Mouse (Mus musculus) embryo, embryonic 10.5 days (tissue): ENCODE measurements around the gene Snx5.

Source experiments
- DNase-seq: peaks from one replicate; pipeline ENCODE4 v3.0.0-alpha.2; 2015; ENCODE audit warnings: low spot score

Snx5 gene

GRCm38 (mm10) chr2:144228521-144229346, 42.0 kb downstream of the Snx5 start:
- DNase-seq: no peak

- DNase-seq: no peak
Measured at GRCm38 (mm10) chr2:144226906-144227586, 43.7 kb downstream of the Snx5 start.

GRCm38 (mm10) chr2:144224351-144224750, 46.4 kb downstream of the Snx5 start:
- DNase-seq: no peak

GRCm38 (mm10) chr2:144215601-144216000, 55.1 kb downstream of the Snx5 start:
- DNase-seq: no peak

GRCm38 (mm10) chr2:144215195-144215594, 55.5 kb downstream of the Snx5 start:
- peak; percentile 54 for DNase-seq

- DNase-seq: peak; percentile 59
Measured at GRCm38 (mm10) chr2:144214508-144215185, 56.1 kb downstream of the Snx5 start.

- no peak for DNase-seq
Measured at GRCm38 (mm10) chr2:144213803-144214202, 56.9 kb downstream of the Snx5 start.

GRCm38 (mm10) chr2:144209425-144209824, 61.3 kb downstream of the Snx5 start:
- DNase-seq: no peak

- DNase-seq: no peak
Measured at GRCm38 (mm10) chr2:144207365-144207764, 63.3 kb downstream of the Snx5 start.

GRCm38 (mm10) chr2:144203001-144203400, 67.7 kb downstream of the Snx5 start:
- DNase-seq: no peak

GRCm38 (mm10) chr2:144202567-144202966, 68.1 kb downstream of the Snx5 start:
- no peak for DNase-seq

GRCm38 (mm10) chr2:144202151-144202550, 68.6 kb downstream of the Snx5 start:
- no peak for DNase-seq
